ENCODE assay signal across 23 mouse cellular contexts in the genomic region with DNA sequence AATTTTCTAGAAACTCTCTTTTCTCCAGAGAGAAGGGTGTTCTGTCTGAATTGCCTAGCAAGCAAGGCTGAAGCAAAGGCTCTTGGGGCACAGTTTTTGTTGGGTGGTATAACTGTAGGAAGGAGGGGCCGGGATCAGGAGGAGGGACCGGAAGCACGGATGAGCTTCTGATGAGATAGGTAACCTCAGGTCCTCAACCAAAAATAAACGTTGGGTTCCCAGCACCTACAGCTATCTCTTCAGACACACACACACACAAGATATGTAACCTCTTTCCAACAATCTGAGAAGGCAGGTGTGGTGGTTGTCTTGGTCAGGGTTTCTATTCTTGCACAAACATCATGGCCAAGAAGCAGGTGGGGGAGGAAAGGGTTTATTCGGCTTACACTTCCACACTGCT. TPM values are rescaled to one million over a fixed set of nuclear protein-coding genes. Genes with fewer than 3 reads are reported as not detected.
DNase-seq lines count a peak whose midpoint lies in the region; ATAC-seq and TF ChIP-seq lines count a peak whose summit lies in the region.
"Had no signal": no experiment of that assay in that cellular context is flagged by ENCODE, and none has a peak within 500 bp of the region (broad histone marks: within the 10 kb centered on the region; RNA-seq: fewer than 3 reads in every experiment).

No protein-coding gene starts in this region.

- peak; percentile 37 for DNase-seq in liver
- no peak for DNase-seq in liver, embryonic 11.5 days (ENCODE audit: low spot score)
- DNase-seq in G1E (ENCODE audit: low spot score): peak; percentile 28
- DNase-seq in MEL-GATA-1-ER (ENCODE audit: extremely low read depth, low read depth): peak; percentile 93
- DNase-seq in adrenal gland, adult 8-10 months: no peak
- DNase-seq in heart, postnatal 4 days: no peak
- DNase-seq: adrenal gland, adult 2 months; adrenal gland, postnatal 14 days; adrenal gland, postnatal 36 days; B cell, adult 2 months; cerebellum, adult 11-12 months; cerebellum, adult 2 months; cerebellum, adult 9-10 months; cerebellum, postnatal 10 days; cerebellum, postnatal 25 days had no signal

- H3K9me3 ChIP-seq in liver, embryonic 11.5 days (ENCODE audit: control insufficient read depth, low read length): no peaks in the 10 kb centered on the region
- H3K9me3 ChIP-seq in G1E (replicated peaks): no peaks in the 10 kb centered on the region
- H3K9me3 ChIP-seq: embryonic facial prominence, embryonic 10.5 days; embryonic facial prominence, embryonic 12.5 days had no signal

- ATAC-seq in liver, embryonic 11.5 days (replicated peaks; ENCODE audit: low FRiP score): no peak
- peak; percentile 28; the same call in 1 of the 2 replicates for ATAC-seq in G1E (ENCODE audit: extremely low read depth, insufficient number of reproducible peaks, low FRiP score, poor library complexity, severe bottlenecking)
- peak; percentile 45 for ATAC-seq in megakaryocyte-erythroid progenitor cell, adult 5-6 weeks (replicated peaks; ENCODE audit: low FRiP score, low TSS enrichment, poor library complexity, severe bottlenecking)
- ATAC-seq: CD4-positive, CD25-positive, alpha-beta regulatory T cell, adult 4 months; forebrain, embryonic 14.5 days; forebrain, embryonic 16.5 days had no signal

- TF ChIP-seq CTCF in G1E (IDR thresholded peaks at IDR 0.05; ENCODE audit: low read depth, low read length): no peak

- WGBS in liver, embryonic 11.5 days: 44% methylated on average over 5 of the region's 5 CpGs

- H3K27me3 ChIP-seq in liver, embryonic 11.5 days (replicated peaks; ENCODE audit: control insufficient read depth, insufficient read depth, low read length): no peaks in the 10 kb centered on the region; the same call in 1 of the 2 replicates
- H3K27me3 ChIP-seq in G1E (ENCODE audit: insufficient read depth, low read length): no peaks in the 10 kb centered on the region

- no peak overlapping the region for H3K4me3 ChIP-seq in liver, embryonic 11.5 days (ENCODE audit: low read depth, low read length)
- H3K4me3 ChIP-seq in G1E (ENCODE audit: low read depth, low read length): no peak overlapping the region
- H3K4me3 ChIP-seq: embryonic facial prominence, embryonic 10.5 days; embryonic facial prominence, embryonic 12.5 days had no signal

- no peak overlapping the region for H3K4me2 ChIP-seq in liver, embryonic 11.5 days
- H3K4me2 ChIP-seq: embryonic facial prominence, embryonic 12.5 days had no signal

- no peak overlapping the region; the same call in 1 of the 2 replicates for H3K27ac ChIP-seq in liver, embryonic 11.5 days (ENCODE audit: low read depth, low read length)
- H3K27ac ChIP-seq: embryonic facial prominence, embryonic 10.5 days; embryonic facial prominence, embryonic 12.5 days had no signal

- 0 out of 2 replicates have a peak, but pooled peaks cover 3% of the 10 kb centered on the region for H3K4me1 ChIP-seq in liver, embryonic 11.5 days (replicated peaks; ENCODE audit: control insufficient read depth, insufficient read depth, low read length)
- H3K4me1 ChIP-seq in G1E (ENCODE audit: insufficient read depth, low read depth, low read length): peaks cover 51% of the 10 kb centered on the region
- H3K4me1 ChIP-seq: embryonic facial prominence, embryonic 12.5 days had no signal

- H3K36me3 ChIP-seq in liver, embryonic 11.5 days (ENCODE audit: control insufficient read depth, insufficient read depth, low read length): no peaks in the 10 kb centered on the region
- no peaks in the 10 kb centered on the region for H3K36me3 ChIP-seq in G1E (replicated peaks)
- H3K36me3 ChIP-seq: embryonic facial prominence, embryonic 10.5 days; embryonic facial prominence, embryonic 12.5 days had no signal

- no peak overlapping the region for H3K9ac ChIP-seq in liver, embryonic 11.5 days (ENCODE audit: low read depth, low read length)
- H3K9ac ChIP-seq: embryonic facial prominence, embryonic 12.5 days had no signal

RNA-seq across cellular contexts. Expression of a gene that starts 4.0 kb away (rescaled TPM):
- polyA plus RNA-seq in liver, embryonic 11.5 days (2014; fragmentation: Nextera tagmentation; extraction: Ambion mirVana): 93.0 and 107 TPM in 2 replicates
- total RNA-seq in G1E (2014; fragmentation: Nextera tagmentation) (411 and 482 TPM in 2 replicates), G1E (2017) (299 and 319 TPM in 2 replicates)
- polyA plus RNA-seq in G1E (2012): 739 and 1,035 TPM in 2 replicates
- total RNA-seq in megakaryocyte-erythroid progenitor cell, adult 5-6 weeks (2014; fragmentation: Nextera tagmentation): 85.5 and 86.5 TPM in 2 replicates
- 126 and 132 TPM in 2 replicates for total RNA-seq in megakaryocyte-erythroid progenitor cell, adult 5-6 weeks (2017)
- 100 to 1,000 TPM; 109 to 136 (median 122) TPM for total RNA-seq in adrenal gland, adult 8-10 months (2022)
- total RNA-seq in heart, postnatal 4 days (2021): 10 to 100 TPM; 88.7 to 89.1 TPM

RNA-seq across cellular contexts. Expression of a gene that starts 4.4 kb away (rescaled TPM):
- polyA plus RNA-seq in liver, embryonic 11.5 days (2014; fragmentation: Nextera tagmentation; extraction: Ambion mirVana): 0.58 and 1.3 TPM in 2 replicates
- total RNA-seq in G1E (2014; fragmentation: Nextera tagmentation): not detected in 2 replicates
- total RNA-seq in G1E (2017): 0.38 TPM in 1 of 2 replicates, not detected in the other
- 0.36 and 0.52 TPM in 2 replicates for polyA plus RNA-seq in G1E (2012)
- not detected in 2 replicates for total RNA-seq in megakaryocyte-erythroid progenitor cell, adult 5-6 weeks (2014; fragmentation: Nextera tagmentation)
- 1.0 TPM in 1 of 2 replicates, not detected in the other for total RNA-seq in megakaryocyte-erythroid progenitor cell, adult 5-6 weeks (2017)
- total RNA-seq in adrenal gland, adult 8-10 months (2022): 1 to 10 TPM in 1 of 4 experiments, under 1 TPM in 2, not detected in 1; 0.61 to 1.2 (median 0.75) TPM
- under 1 TPM in 1 of 2 experiments, not detected in 1; 0.91 TPM for total RNA-seq in heart, postnatal 4 days (2021)
- polyA plus RNA-seq: CD4-positive, CD25-positive, alpha-beta regulatory T cell, adult 4 months; cerebellum, adult 2 months; cortical plate, adult 2 months; embryonic facial prominence, embryonic 10.5 days; forebrain, embryonic 11.5 days; forebrain, embryonic 16.5 days had no signal

Comparison
In these comparisons a context has a peak if more than half of its experiments do, and no peak if none do; other contexts are left out.
1. DNase-seq: peak in liver (single experiment), G1E (single experiment) and MEL-GATA-1-ER (single experiment); none in liver, embryonic 11.5 days (single experiment), adrenal gland, adult 8-10 months (single experiment) and heart, postnatal 4 days (single experiment).